Mouse (Mus musculus) kidney, adult 2 months (tissue): ENCODE measurements around the gene Slc24a3.

Experiments
- CTCF ChIP-seq: fragments of 200-500 bp; conservative IDR thresholded peaks from 2 replicates; pipeline ENCODE4 v1.5.1; 2011; ENCODE audit warnings: low read depth, mild to moderate bottlenecking, control low read depth, low read length, moderate library complexity, mixed read lengths; ENCODE audit not compliant: insufficient read depth, insufficient read length
- POLR2A ChIP-seq: fragments of 200-500 bp; IDR thresholded peaks from one replicate; pipeline ENCODE4 v1.6.1; 2011; ENCODE audit warnings: low read depth, low read length, control low read depth

DNA sequence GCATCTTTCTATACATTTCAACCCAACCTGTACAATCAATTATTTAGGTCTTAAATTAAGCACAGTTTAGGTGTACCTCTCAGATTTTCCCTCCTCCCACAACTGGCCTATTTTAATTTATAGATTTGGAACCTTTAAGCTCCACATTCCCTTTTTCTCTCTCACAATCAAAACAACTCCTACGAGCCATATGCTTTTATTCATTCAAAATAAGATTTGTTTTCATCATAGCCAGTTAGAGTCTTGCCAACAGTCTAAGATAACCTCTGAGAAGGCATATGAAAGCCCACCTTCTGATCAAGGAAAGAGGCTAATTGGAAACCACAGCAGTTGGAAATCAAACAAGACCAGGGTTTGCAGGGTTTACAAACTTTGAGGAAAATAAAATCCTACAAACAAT lies 177.0 kb downstream of the Slc24a3 start:
- TF ChIP-seq POLR2A (no peak), CTCF (no peak)
